Mouse (Mus musculus): Measurements from ENCODE around the gene Blnk. TPM values are rescaled to one million over a fixed set of nuclear protein-coding genes. Genes with fewer than 3 reads are reported as not detected.

The Blnk gene
- polyA plus RNA-seq, 1 experiment from 2014 or later: 5.7 TPM

Small RNA genes lying within 50 kb of the gene (microRNA-seq; reads per million reads assigned to microRNA genes)
- gene Mir8092: not detected

Other genes with a start within 250 kb of the Blnk start
- 0.17 and 0.40 TPM in 2 replicates for gene Cc2d2b, start 245.8 kb downstream of the Blnk start, polyA plus RNA-seq (2015; fragmentation: Nextera tagmentation; extraction: Ambion mirVana)
- 9.7 and 10.2 TPM in 2 replicates for gene Ccnj, start 163.3 kb downstream of the Blnk start, polyA plus RNA-seq (2015; fragmentation: Nextera tagmentation; extraction: Ambion mirVana)
- gene Zfp518a, start 99.8 kb downstream of the Blnk start, polyA plus RNA-seq (2015; fragmentation: Nextera tagmentation; extraction: Ambion mirVana): 10.0 and 11.3 TPM in 2 replicates
- 0.06 TPM in 1 of 2 replicates, not detected in the other for gene Dntt, start 34.7 kb upstream of the Blnk start, polyA plus RNA-seq (2015; fragmentation: Nextera tagmentation; extraction: Ambion mirVana)
- gene Opalin, start 82.6 kb upstream of the Blnk start, polyA plus RNA-seq (2015; fragmentation: Nextera tagmentation; extraction: Ambion mirVana): not detected in 2 replicates
- 0.08 and 0.14 TPM in 2 replicates for gene Tll2, start 212.3 kb upstream of the Blnk start, polyA plus RNA-seq (2015; fragmentation: Nextera tagmentation; extraction: Ambion mirVana)

Data from stomach, embryonic 15.5 days (tissue).